Mouse (Mus musculus) lung, postnatal 0 days (tissue): ENCODE results near the gene Lyrm9. TPM values are rescaled to one million over a fixed set of nuclear protein-coding genes. Genes with fewer than 3 reads are reported as not detected.

Experiments
- ATAC-seq: fragments of 200-750 bp; cut with Nextera tagmentation; 2 replicates; pipeline ENCODE4 v1.8.0; 2017; ENCODE audit warnings: moderate library complexity
- DNase-seq: peaks from one replicate; pipeline ENCODE4 v3.0.0-alpha.2; 2016; ENCODE audit warnings: low spot score
- H3K27ac ChIP-seq: fragments of 300-500 bp; sonication (generic); 2 replicates; pipeline ENCODE4 v1.5.1; 2014; ENCODE audit warnings: antibody characterized with exemption, mild to moderate bottlenecking, low read length, mixed read lengths
- H3K27me3 ChIP-seq: fragments of 300-500 bp; sonication (generic); replicated peaks from 2 replicates; pipeline ENCODE4 v1.6.1; 2014; ENCODE audit warnings: low read length, mixed read lengths; ENCODE audit not compliant: insufficient read depth
- H3K36me3 ChIP-seq: fragments of 300-500 bp; sonication (generic); 2 replicates; pipeline ENCODE4 v1.6.1; 2014; ENCODE audit warnings: low read length, mixed read lengths; ENCODE audit not compliant: insufficient read depth
- H3K4me1 ChIP-seq: fragments of 300-500 bp; sonication (generic); 2 replicates; pipeline ENCODE4 v1.6.1; 2014; ENCODE audit warnings: antibody characterized with exemption, low read depth, low read length, mixed read lengths; ENCODE audit not compliant: insufficient read depth
- H3K4me2 ChIP-seq: fragments of 300-500 bp; sonication (generic); replicated peaks from 2 replicates; pipeline ENCODE4 v1.6.1; 2014; ENCODE audit warnings: low read depth, mild to moderate bottlenecking, low read length, moderate library complexity, mixed read lengths
- H3K4me3 ChIP-seq: fragments of 300-500 bp; sonication (generic); 2 replicates; pipeline ENCODE4 v1.5.1; 2014; ENCODE audit warnings: low read depth, low read length
- H3K9ac ChIP-seq: fragments of 300-500 bp; sonication (generic); replicated peaks from 2 replicates; pipeline ENCODE4 v1.6.1; 2014; ENCODE audit warnings: low read depth, mild to moderate bottlenecking
- H3K9me3 ChIP-seq: fragments of 300-500 bp; sonication (generic); 2 replicates; pipeline ENCODE4 v1.6.1; 2016; ENCODE audit warnings: low read length, mixed read lengths
- CTCF ChIP-seq: IDR thresholded peaks from 2 replicates; pipeline ENCODE4 v1.5.1; 2016; ENCODE audit warnings: antibody characterized with exemption, mild to moderate bottlenecking
- EP300 ChIP-seq: IDR thresholded peaks from 2 replicates; pipeline ENCODE4 v1.6.1; 2016; ENCODE audit warnings: antibody characterized with exemption, mild to moderate bottlenecking, control low read depth
- WGBS: fragments of 180-500 bp; shearing (Covaris S2); extraction: QIAGEN DNeasy Blood & Tissue Kit; methylation state at CpG from one replicate; pipeline ENCODE4 v1.1.7; 2014; 5-methylcytosine and 5-hydroxymethylcytosine counted together
- polyA plus RNA-seq: library from polyadenylated mRNA; unstranded; fragments of >200 nt; fragmentation: Nextera tagmentation; extraction: Ambion mirVana; gene quantifications from 2 replicates; pipeline ENCODE4 v1.2.1, GENCODE M21; 2015

The Lyrm9 gene
- polyA plus RNA-seq, 1 experiment from 2014 or later: 5.7 TPM

DNA sequence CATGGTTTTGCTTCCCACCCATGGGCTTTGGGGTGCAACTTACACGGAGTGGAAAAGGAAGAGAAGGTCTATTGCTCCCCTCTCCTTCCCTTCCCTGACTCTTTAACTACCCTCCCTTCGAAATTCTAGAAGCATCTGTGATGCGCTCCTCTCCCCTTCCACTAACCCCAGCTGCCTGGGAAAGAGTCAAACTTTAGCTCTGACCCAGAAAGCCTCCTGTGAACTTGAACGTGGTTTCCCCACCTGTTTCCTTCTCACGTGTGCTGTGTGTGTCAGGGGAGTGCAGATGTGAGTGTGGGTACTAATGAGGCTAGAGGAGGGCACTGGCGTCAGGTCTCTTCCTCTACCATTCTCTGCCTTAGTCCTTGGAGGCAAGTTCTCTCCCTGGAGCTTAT lies 25.5 kb downstream of the Lyrm9 start:
- H3K4me2 ChIP-seq: no peak overlapping the region
- WGBS: 52% methylated on average over 6 of the region's 6 CpGs
- H3K9ac ChIP-seq: no peak overlapping the region
- ATAC-seq: no peak
- no peaks in the 10 kb centered on the region for H3K4me1 ChIP-seq
- TF ChIP-seq CTCF (no peak), EP300 (no peak)
- H3K27ac ChIP-seq: no peak overlapping the region
- no peaks in the 10 kb centered on the region for H3K9me3 ChIP-seq
- H3K4me3 ChIP-seq: no peak overlapping the region
- no peak for DNase-seq
- H3K27me3 ChIP-seq: no peaks in the 10 kb centered on the region
- H3K36me3 ChIP-seq: no peaks in the 10 kb centered on the region

DNA sequence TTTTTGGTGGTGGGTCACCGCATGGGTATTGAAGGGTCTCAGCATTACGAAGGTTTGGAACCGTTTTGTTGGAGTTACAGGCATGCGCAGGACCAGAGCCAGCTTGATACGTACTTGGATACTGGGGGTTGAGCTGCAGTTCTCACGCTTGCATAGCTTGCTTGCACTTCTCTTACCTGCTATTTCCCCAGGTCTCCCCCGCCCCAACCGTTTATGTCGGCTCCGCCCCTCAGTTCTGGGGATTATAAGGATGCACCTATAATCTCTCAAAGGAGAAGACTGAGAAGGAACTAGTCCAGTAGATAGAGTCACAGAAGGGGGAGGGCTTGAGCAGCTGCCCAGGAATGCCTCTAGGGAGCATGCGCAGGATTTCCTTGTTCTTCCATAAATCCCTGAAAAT lies 26.1 kb downstream of the Lyrm9 start:
- Histone ChIP-seq H3K4me1 (no peaks in the 10 kb centered on the region), H3K9ac (no peak overlapping the region), H3K27me3 (no peaks in the 10 kb centered on the region), H3K27ac (no peak overlapping the region), H3K4me3 (no peak overlapping the region), H3K9me3 (no peaks in the 10 kb centered on the region), H3K4me2 (no peak overlapping the region), H3K36me3 (no peaks in the 10 kb centered on the region)
- TF ChIP-seq CTCF: no peak
- no peak for TF ChIP-seq EP300
- DNase-seq (no peak), ATAC-seq (no peak)
- WGBS: 73% methylated on average over 11 of the region's 11 CpGs

DNA sequence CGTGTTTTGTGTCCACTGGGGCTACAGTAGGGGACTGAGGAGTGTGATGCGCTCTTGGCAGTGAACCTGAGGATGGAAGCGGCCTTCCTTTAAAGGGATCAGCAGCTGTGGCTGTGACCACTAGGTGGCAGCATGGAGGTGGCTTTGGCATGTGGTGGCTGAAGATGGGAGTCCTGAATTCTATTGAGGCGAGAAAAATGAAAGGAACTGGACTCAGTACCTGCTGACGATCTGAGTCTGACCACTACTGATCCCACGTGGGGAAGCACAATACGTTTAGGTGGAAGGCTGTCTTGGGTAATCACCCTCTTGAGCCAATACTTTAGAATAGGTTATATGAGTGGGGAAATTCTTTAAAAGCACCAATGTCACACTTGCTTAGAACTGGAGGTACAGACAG lies 29.9 kb downstream of the Lyrm9 start:
- 6% methylated on average over 7 of the region's 7 CpGs for WGBS
- Histone ChIP-seq H3K36me3 (no peaks in the 10 kb centered on the region), H3K4me2 (no peak overlapping the region), H3K4me1 (no peaks in the 10 kb centered on the region), H3K27me3 (no peaks in the 10 kb centered on the region), H3K27ac (no peak overlapping the region), H3K4me3 (no peak overlapping the region), H3K9ac (no peak overlapping the region), H3K9me3 (no peaks in the 10 kb centered on the region)
- DNase-seq (peak; percentile 84), ATAC-seq (peak; percentile 35; the same call in 1 of the 2 replicates)
- TF ChIP-seq CTCF (peak; percentile 98), EP300 (no peak)

DNA sequence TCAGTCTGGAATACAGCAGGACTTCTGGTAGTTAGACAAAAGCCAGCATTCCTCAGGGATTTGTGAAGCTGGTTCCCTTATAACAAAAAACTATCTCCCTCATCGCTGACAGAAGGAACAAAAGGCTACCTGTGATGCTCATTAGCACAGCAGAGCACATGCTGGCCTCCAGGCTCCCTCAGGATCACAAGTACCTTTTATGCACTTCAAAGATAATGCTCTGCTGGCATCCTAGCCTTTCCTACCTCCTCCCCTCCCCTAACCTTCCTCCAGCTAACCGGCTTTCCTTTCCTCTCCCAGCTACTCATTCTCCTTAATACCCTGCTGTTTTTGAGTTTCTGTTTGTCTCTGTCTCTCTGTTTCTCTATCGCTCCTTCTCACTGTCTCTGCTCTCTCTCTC lies 31.2 kb downstream of the Lyrm9 start:
- no peak overlapping the region for H3K4me3 ChIP-seq
- TF ChIP-seq CTCF (no peak), EP300 (no peak)
- no peaks in the 10 kb centered on the region for H3K4me1 ChIP-seq
- WGBS: 19% methylated on average over 3 of the region's 3 CpGs
- H3K4me2 ChIP-seq: no peak overlapping the region
- H3K9me3 ChIP-seq: no peaks in the 10 kb centered on the region
- H3K27ac ChIP-seq: no peak overlapping the region
- DNase-seq (no peak), ATAC-seq (no peak)
- no peaks in the 10 kb centered on the region for H3K27me3 ChIP-seq
- H3K9ac ChIP-seq: no peak overlapping the region
- H3K36me3 ChIP-seq: no peaks in the 10 kb centered on the region

DNA sequence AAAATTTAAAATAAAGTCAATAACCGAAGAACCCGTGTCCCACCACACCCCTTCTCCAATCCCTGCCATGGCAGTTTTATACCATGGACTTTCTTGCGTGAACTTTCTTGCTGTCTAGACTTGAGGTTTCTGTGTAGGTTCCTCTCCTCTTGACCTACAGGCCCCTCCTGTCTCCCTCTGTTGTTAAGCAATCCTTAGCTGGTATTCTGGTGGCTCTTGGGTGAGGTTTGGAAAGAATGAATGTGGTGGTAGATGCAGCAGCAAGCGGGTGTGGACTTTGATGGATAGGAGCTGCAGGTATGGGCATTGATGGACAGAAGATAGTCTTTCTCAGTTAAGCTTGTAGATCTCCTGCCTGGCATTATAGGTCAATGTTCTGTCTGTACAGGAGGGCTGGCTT lies 37.5 kb downstream of the Lyrm9 start:
- Histone ChIP-seq H3K4me3 (no peak overlapping the region), H3K27me3 (no peaks in the 10 kb centered on the region), H3K9me3 (no peaks in the 10 kb centered on the region), H3K4me1 (no peaks in the 10 kb centered on the region), H3K9ac (no peak overlapping the region), H3K27ac (no peak overlapping the region), H3K36me3 (no peaks in the 10 kb centered on the region), H3K4me2 (no peak overlapping the region)
- WGBS: 81% methylated on average over 4 of the region's 4 CpGs
- TF ChIP-seq EP300 (no peak), CTCF (no peak)
- ATAC-seq: no peak
- no peak for DNase-seq

DNA sequence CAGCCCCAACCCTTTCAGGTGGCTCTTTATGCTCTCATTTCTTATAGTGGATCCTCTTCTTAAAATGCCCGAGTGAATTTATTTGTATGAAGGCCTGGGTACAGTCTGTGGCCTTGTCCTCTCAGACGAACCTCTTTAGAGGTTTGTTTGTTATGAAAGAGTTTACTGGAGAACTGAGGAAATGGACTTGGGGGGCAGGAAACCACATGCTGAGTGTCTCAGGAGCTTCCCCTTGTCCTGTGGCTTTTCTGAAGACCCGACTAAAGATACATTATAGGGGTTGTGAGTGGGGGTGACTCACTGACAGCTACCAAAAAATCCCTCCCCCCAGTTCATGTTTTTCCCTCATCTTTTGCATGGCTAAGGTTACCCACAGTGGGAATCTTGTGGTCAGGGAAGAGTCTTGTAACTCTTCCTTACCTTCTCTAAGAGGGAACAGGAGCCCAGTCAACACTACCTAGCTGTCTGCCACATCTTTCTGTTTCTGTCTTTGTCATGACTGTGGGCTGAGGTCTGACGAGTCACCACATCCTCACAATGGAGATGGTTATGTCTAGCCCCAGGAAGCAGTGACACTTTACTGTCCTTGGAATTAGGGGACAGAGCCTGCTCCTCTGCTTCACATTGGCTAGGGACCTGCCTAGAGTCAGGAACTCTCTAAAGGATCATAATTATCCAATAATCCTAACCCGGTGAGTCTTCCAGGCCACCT lies 38.3 kb downstream of the Lyrm9 start:
- TF ChIP-seq CTCF (no peak), EP300 (no peak)
- no peak for ATAC-seq
- WGBS: 64% methylated on average over 5 of the region's 5 CpGs

DNA sequence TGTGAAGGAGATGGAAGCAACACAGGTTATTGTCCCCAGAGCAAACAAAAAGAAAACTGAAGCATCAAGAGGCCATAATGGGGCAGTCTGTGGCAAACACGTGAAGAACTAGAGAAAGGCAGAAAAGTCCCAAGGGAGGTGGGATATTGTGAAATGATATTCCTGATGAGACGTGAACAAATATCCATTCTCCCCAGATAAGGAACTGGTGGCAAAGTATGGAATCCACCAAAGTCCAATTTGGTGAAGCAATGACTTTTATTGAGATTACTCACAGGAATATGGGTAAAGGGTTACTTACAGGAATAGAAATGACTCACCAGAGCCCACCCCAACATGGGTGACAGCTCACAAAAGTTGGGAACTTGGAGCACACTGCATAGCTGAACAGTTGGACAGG lies 38.9 kb downstream of the Lyrm9 start:
- Histone ChIP-seq H3K4me3 (no peak overlapping the region), H3K36me3 (no peaks in the 10 kb centered on the region), H3K9me3 (no peaks in the 10 kb centered on the region), H3K27me3 (no peaks in the 10 kb centered on the region), H3K4me2 (no peak overlapping the region), H3K9ac (no peak overlapping the region), H3K4me1 (no peaks in the 10 kb centered on the region), H3K27ac (no peak overlapping the region)
- ATAC-seq (no peak), DNase-seq (no peak)
- TF ChIP-seq EP300: no peak
- no peak for TF ChIP-seq CTCF
- WGBS: 77% methylated on average over 2 of the region's 2 CpGs

More for the DNA sequence above, 38.3 kb downstream of the Lyrm9 start:
- DNase-seq: no peak
- H3K27ac ChIP-seq: no peak overlapping the region
- no peaks in the 10 kb centered on the region for H3K27me3 ChIP-seq
- no peak overlapping the region for H3K4me2 ChIP-seq
- H3K36me3 ChIP-seq: no peaks in the 10 kb centered on the region
- H3K4me3 ChIP-seq: no peak overlapping the region
- no peak overlapping the region for H3K9ac ChIP-seq
- H3K4me1 ChIP-seq: no peaks in the 10 kb centered on the region
- H3K9me3 ChIP-seq: no peaks in the 10 kb centered on the region
